Mouse (Mus musculus) thymus, adult 2 months (tissue): ENCODE results near the gene Gm13305. TPM values are rescaled to one million over a fixed set of nuclear protein-coding genes. Genes with fewer than 3 reads are reported as not detected.
"Not testable (repeated sequence)": the region's sequence is repeated elsewhere in the genome, so short reads cannot be mapped to it uniquely, and the experiment has no call there.

ENCODE experiments used
- DNase-seq: peaks from one replicate; pipeline ENCODE4 v3.0.0; 2021
- H3K27ac ChIP-seq: fragments of 200-500 bp; 2 replicates; pipeline ENCODE4 v1.5.1; 2012; ENCODE audit warnings: low read length, control low read depth; ENCODE audit not compliant: control insufficient read depth, insufficient read depth
- H3K27me3 ChIP-seq: fragments of 200-500 bp; 2 replicates; pipeline ENCODE4 v1.6.1; 2012; ENCODE audit warnings: mild to moderate bottlenecking, low read length, moderate library complexity, mixed read lengths; ENCODE audit not compliant: control insufficient read depth, insufficient read depth
- H3K36me3 ChIP-seq: fragments of 200-500 bp; 2 replicates; pipeline ENCODE4 v1.6.1; 2012; ENCODE audit warnings: mild to moderate bottlenecking, low read length, moderate library complexity; ENCODE audit not compliant: control insufficient read depth, insufficient read depth
- H3K4me1 ChIP-seq: fragments of 200-500 bp; replicated peaks from 2 replicates; pipeline ENCODE4 v1.6.1; 2012; ENCODE audit warnings: low read length; ENCODE audit not compliant: control insufficient read depth, insufficient read depth
- H3K4me3 ChIP-seq: fragments of 200-500 bp; 2 replicates; pipeline ENCODE4 v1.5.1; 2012; ENCODE audit warnings: mild to moderate bottlenecking, low read length, control low read depth, moderate library complexity; ENCODE audit not compliant: control insufficient read depth, insufficient read depth
- WGBS: fragments of 180-500 bp; shearing (Covaris S2); methylation state at CpG from one replicate; pipeline ENCODE4 v1.1.7; 2018; 5-methylcytosine and 5-hydroxymethylcytosine counted together
- polyA plus RNA-seq: library from polyadenylated mRNA; depleted of rRNA; stranded (reverse); fragments of >200 nt; gene quantifications from 2 replicates; pipeline ENCODE4 v1.2.3, GENCODE M21; 2012; rRNA removed

The Gm13305 gene
- polyA plus RNA-seq, result 23.3 and 38.0 TPM in 2 replicates

GRCm38 (mm10) chr4:42168503-42168902, at the start of gene Gm13305:
Gm13305 (minus strand) TSS chr4:42168603.
- H3K27me3 ChIP-seq, H3K36me3 ChIP-seq, H3K4me1 ChIP-seq, DNase-seq, H3K4me3 ChIP-seq, H3K27ac ChIP-seq: not testable (repeated sequence)
- no CpG with 5 or more reads among the region's 7 CpGs for WGBS

- H3K4me3 ChIP-seq, H3K4me1 ChIP-seq, DNase-seq, H3K27me3 ChIP-seq, H3K36me3 ChIP-seq, H3K27ac ChIP-seq: not testable (repeated sequence)
- WGBS, result no CpG with 5 or more reads among the region's 25 CpGs
These were observed 16.6 kb upstream of the Gm13305 start for GRCm38 (mm10) chr4:42184980-42185372.

- not testable (repeated sequence) for H3K36me3 ChIP-seq, H3K27ac ChIP-seq, H3K27me3 ChIP-seq, H3K4me1 ChIP-seq, DNase-seq, H3K4me3 ChIP-seq
- no CpG with 5 or more reads among the region's 58 CpGs for WGBS
These were observed 16.0 kb upstream of the Gm13305 start for GRCm38 (mm10) chr4:42184324-42184979.

GRCm38 (mm10) chr4:42183234-42184197, 15.1 kb upstream of the Gm13305 start:
- not testable (repeated sequence) for H3K4me1 ChIP-seq, H3K27ac ChIP-seq, H3K36me3 ChIP-seq, DNase-seq, H3K4me3 ChIP-seq, H3K27me3 ChIP-seq
- no CpG with 5 or more reads among the region's 31 CpGs for WGBS

GRCm38 (mm10) chr4:42178243-42178642, 9.8 kb upstream of the Gm13305 start:
- H3K4me1 ChIP-seq, H3K27me3 ChIP-seq, H3K4me3 ChIP-seq, DNase-seq, H3K36me3 ChIP-seq, H3K27ac ChIP-seq: not testable (repeated sequence)
- WGBS, result no CpG with 5 or more reads among the region's 4 CpGs

- not testable (repeated sequence) for H3K27ac ChIP-seq, H3K4me1 ChIP-seq, H3K27me3 ChIP-seq, DNase-seq, H3K4me3 ChIP-seq, H3K36me3 ChIP-seq
- no CpG with 5 or more reads among the region's 9 CpGs for WGBS
These were observed 15.3 kb downstream of the Gm13305 start, which contains the start of gene Gm13306 for GRCm38 (mm10) chr4:42153136-42153535. Gm13306 (plus strand) TSS chr4:42153436.

- not testable (repeated sequence) for H3K27me3 ChIP-seq, H3K27ac ChIP-seq, H3K4me1 ChIP-seq, DNase-seq, H3K36me3 ChIP-seq, H3K4me3 ChIP-seq
- WGBS, result no CpG with 5 or more reads among the region's 5 CpGs
These were observed 53.9 kb downstream of the Gm13305 start, which contains the start of gene Gm13304 for GRCm38 (mm10) chr4:42114517-42114916. Gm13304 (plus strand) TSS chr4:42114817.

Other genes with a start within 250 kb of the Gm13305 start
- 4.3 and 5.9 TPM in 2 replicates for gene Gm20878, start 227.0 kb downstream of the Gm13305 start, polyA plus RNA-seq
- gene Fam205a4, start 202.5 kb downstream of the Gm13305 start, polyA plus RNA-seq, result 0.15 TPM in 2 replicates
- 0.12 TPM in 1 of 2 replicates, not detected in the other for gene Gm21093, start 133.9 kb downstream of the Gm13305 start, polyA plus RNA-seq
- gene Gm3893, start 77.4 kb downstream of the Gm13305 start, polyA plus RNA-seq, result not detected in 2 replicates
- not detected in 2 replicates for gene Gm13304, start 53.8 kb downstream of the Gm13305 start, polyA plus RNA-seq
- 20.2 and 24.2 TPM in 2 replicates for gene Gm13306, start 15.2 kb downstream of the Gm13305 start, polyA plus RNA-seq
- gene Gm10600, start 72.0 kb upstream of the Gm13305 start, polyA plus RNA-seq, result not detected in 2 replicates
- 5.9 and 9.4 TPM in 2 replicates for gene Ccl21b, start 87.2 kb upstream of the Gm13305 start, polyA plus RNA-seq
- not detected in 2 replicates for gene Gm21953, start 125.7 kb upstream of the Gm13305 start, polyA plus RNA-seq
- 0.04 and 0.09 TPM in 2 replicates for gene Fam205a3, start 149.7 kb upstream of the Gm13305 start, polyA plus RNA-seq